Mouse (Mus musculus): ENCODE data around the gene Gm20425. TPM values are rescaled to one million over a fixed set of nuclear protein-coding genes. Genes with fewer than 3 reads are reported as not detected.
A peak's percentile ranks its signal among the peaks of the same experiment; 100 is the strongest.
"Not testable (repeated sequence)": the region's sequence is repeated elsewhere in the genome, so short reads cannot be mapped to it uniquely, and the experiment has no call there.

Gm20425 gene
- polyA plus RNA-seq, 1 experiment, result 0.79 TPM

DNA sequence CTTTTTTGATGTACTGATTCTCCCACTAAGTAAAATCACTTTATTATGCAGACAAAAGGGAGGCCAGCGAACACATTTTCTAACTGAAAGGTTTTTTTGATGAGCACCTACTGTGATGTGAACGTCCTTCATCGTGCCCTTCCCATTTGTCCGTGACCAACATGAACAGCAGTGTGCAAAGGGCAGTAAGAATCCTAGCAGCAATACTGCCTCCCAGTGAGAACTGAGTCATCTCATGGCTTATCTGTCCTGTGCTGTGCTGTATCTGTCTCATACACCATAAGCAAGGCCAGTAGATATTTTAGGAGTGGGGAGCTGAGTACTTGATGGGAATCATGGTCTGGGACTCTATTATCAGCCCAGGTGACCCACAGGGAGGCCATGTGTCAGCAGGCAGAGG is 41.7 kb downstream of the Gm20425 start:
- Histone ChIP-seq H3K4me1 (ENCODE audit: control insufficient read depth, insufficient read depth, insufficient read length, low read length) (peaks cover 2% of the 10 kb centered on the region; the same call in 1 of the 2 replicates), H3K4me3 (ENCODE audit: insufficient read depth, low read depth, low read length) (no peak overlapping the region), H3K27ac (replicated peaks; ENCODE audit: low read depth, low read length) (no peak overlapping the region)

DNA sequence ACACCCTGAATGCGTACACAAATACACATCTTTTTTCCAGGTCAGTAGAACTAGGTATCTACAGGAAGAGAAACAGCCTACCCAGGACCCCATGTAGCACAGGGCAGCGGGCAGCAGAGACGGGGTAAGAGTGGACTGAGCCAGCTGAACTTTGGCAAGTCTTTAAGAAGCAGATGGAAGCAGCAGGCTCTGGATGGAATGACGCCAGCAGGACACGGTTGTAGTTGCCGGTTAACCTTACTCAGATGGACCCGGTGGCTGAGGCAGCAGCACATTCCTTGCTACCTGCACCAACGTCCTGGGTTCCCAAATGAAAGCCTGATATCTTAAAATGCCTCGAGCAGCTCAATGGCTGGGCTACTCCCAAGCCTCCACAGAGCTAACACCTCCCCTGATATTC is 43.4 kb downstream of the Gm20425 start:
- Histone ChIP-seq H3K4me1 (ENCODE audit: control insufficient read depth, insufficient read depth, insufficient read length, low read length) (peaks cover 2% of the 10 kb centered on the region; the same call in 1 of the 2 replicates), H3K27ac (replicated peaks; ENCODE audit: low read depth, low read length) (no peak overlapping the region), H3K4me3 (ENCODE audit: insufficient read depth, low read depth, low read length) (no peak overlapping the region)

DNA sequence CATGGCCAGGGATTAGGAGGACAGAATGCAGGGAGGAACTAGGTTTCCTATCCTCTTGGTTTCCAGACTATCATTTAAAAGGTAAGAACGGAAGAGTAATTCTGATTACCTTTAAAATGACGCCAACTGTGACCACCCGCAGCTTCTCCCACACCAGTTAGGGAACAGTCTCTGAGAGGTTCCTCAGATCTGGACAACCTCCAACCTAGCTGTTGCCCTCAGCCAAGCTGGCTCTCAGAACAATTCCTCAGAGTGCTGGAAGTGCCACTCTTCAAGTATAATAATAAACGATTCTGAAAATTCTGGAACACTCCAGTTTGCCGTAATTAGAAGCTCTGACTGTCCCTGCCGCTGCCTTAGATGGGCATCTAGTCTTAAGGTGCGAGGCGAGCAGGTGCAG is 44.2 kb downstream of the Gm20425 start:
- H3K4me1 ChIP-seq (ENCODE audit: control insufficient read depth, insufficient read depth, insufficient read length, low read length), result peaks cover 2% of the 10 kb centered on the region; the same call in 1 of the 2 replicates
- no peak overlapping the region for H3K4me3 ChIP-seq (ENCODE audit: insufficient read depth, low read depth, low read length)
- no peak overlapping the region for H3K27ac ChIP-seq (replicated peaks; ENCODE audit: low read depth, low read length)

DNA sequence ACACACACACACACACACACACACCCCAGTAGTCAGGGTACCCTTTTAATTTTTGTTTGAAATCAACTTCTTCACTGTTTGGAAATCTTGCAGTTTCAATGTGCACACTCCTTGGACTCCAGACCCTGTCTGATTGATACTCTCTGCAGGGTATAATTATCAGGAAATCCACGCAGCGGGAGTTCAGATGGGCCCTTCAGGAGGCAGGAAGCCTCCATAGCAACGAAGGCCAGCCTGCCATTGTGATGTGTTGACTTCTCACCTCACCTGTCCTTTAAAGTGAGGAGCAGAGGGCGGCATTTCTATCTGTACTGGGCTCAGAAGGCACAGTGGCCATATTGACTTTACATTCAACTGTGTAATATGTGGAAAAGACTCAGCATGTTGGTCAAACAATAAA is 45.3 kb downstream of the Gm20425 start:
- H3K4me3 ChIP-seq (ENCODE audit: insufficient read depth, low read depth, low read length), result no peak overlapping the region
- peaks cover 2% of the 10 kb centered on the region; the same call in 1 of the 2 replicates for H3K4me1 ChIP-seq (ENCODE audit: control insufficient read depth, insufficient read depth, insufficient read length, low read length)
- H3K27ac ChIP-seq (replicated peaks; ENCODE audit: low read depth, low read length), result no peak overlapping the region

DNA sequence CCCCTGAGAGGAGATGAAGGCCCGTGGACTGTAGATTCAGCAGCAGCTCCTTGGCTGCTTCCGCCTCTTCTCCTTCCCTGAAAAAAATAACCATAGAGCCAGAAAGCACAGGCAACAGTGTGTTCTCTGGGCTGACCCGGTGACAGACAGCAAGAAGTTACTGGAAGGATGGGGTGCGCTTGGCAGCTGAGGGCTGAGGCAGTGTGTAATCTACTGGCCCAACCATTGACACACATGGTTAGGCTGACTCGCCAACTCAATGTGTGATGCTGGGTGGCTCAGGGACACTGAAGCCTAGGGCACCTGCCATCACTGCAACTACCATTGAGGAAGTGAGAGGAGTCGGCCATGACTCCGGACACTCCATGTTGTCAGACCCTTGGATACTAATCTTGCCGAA is 48.2 kb downstream of the Gm20425 start:
- Histone ChIP-seq H3K4me3 (ENCODE audit: insufficient read depth, low read depth, low read length) (no peak overlapping the region), H3K27ac (replicated peaks; ENCODE audit: low read depth, low read length) (no peak overlapping the region), H3K4me1 (ENCODE audit: control insufficient read depth, insufficient read depth, insufficient read length, low read length) (peaks cover 2% of the 10 kb centered on the region; the same call in 1 of the 2 replicates)

DNA sequence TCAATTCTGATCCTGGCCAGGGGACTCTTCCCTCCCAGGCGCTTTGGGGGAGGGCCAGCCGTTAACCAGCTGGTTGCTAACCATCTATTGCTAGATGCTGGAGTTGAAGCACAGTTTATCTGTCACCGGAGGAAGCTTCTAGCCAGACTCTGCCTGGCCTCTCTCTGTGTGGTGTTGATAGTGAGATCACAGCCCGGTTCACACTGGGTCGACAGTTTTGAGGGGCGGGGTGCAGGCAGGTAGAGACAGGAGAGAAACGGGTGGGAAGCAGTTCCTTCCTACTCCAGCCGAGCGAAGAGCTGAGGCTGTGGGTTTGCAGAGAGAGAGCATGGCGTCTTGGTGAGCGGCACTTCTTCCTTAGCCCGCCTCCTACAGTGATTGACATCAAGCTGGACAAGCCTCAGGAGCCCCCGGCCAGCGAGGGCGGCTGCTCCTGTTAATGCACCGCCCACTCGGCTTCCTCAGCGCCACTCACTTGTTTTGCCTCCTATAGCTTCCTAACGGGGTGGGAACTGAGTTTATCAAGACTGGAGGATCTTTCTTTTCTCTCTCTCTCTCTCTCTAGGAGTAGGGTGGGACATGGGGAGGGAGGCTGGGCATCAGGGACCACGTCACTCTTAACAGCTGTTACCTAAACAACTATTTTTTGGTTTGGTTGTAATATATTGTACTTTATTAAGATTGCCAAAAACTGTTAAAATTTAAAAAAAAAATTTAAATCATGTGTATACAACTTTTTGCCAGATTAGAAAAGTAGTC is 49.1 kb downstream of the Gm20425 start:
- Histone ChIP-seq H3K27ac (replicated peaks; ENCODE audit: low read depth, low read length) (no peak overlapping the region), H3K4me1 (ENCODE audit: control insufficient read depth, insufficient read depth, insufficient read length, low read length) (no peaks in the 10 kb centered on the region), H3K4me3 (ENCODE audit: insufficient read depth, low read depth, low read length) (peak overlapping the region; percentile 60)

DNA sequence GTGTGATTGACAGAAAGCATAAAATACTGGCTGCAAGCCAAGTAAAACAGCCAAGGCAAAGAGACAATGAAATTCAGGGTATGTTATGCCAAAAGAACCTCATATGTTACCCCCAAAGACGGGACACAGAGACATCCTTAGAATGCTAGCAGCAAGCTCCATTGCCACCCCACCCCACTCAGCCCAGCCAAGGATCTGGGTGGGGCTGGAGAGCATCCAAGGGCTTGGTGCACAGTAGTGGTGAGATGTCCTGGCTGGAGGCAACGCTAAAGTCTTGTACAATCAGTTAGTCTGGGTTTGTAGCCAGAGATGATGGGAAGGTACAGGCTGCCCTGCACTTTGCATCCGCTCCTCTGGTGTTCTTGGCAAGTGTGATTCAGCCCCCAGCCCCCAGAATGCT is 49.8 kb downstream of the Gm20425 start:
- no peak overlapping the region for H3K27ac ChIP-seq (replicated peaks; ENCODE audit: low read depth, low read length)
- H3K4me1 ChIP-seq (ENCODE audit: control insufficient read depth, insufficient read depth, insufficient read length, low read length), result no peaks in the 10 kb centered on the region
- no peak overlapping the region for H3K4me3 ChIP-seq (ENCODE audit: insufficient read depth, low read depth, low read length)

DNA sequence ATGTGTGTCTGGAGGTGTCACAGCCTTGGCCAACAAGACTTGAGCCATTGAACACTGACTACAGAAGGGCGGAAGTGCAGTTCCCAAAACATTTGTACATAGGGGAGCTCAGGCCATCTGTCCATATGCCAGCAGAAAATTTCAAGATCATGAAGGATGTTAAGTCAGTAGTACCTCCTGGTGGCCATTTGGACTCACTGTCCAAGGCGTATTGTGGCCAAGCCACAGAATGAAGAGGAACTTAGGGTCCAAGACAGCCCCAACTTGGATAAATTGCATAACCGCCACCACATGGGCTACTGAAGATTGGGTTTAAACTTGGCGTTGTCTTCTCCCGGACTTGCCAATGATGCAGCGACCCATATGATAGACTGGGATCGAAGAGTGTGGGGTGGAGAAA is 54.4 kb downstream of the Gm20425 start:
- Histone ChIP-seq H3K4me3 (ENCODE audit: insufficient read depth, low read depth, low read length) (no peak overlapping the region), H3K27ac (replicated peaks; ENCODE audit: low read depth, low read length) (no peak overlapping the region)

DNA sequence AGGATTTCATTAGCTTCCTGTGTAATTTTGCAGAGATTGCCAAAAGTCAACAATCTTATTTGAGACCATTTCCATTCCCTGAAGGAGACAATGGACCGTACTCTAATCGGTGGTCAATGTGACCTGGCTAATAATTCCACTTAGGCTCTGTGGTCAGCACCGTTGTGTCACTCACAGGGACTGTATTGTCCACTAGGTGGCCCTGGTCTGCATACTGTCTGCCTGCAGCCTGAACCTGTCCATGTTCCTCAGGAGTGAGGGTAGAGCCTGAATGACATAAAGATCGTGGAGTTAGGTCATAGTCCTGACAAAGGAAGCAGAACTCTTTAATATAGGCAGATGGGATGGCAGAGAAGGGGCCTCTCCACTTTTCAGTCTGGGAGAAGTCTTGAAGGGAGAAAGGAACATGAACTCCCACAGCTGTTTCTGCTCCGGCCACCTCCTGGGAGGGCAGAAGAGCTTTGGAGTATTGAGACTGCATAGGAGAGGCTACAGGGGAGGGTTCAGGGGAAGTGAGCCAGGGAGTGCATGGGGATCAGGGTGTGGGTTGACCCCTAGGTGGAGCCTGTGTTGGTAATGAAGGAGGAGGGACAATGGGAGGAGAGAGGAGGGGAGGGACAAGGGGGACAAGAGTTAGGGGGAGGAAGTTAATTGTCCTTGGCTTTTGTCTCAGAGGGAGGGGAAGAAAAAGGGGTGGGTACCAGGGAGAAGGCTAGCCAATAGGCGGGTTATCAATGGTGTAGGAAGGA is 55.2 kb downstream of the Gm20425 start:
- Histone ChIP-seq H3K27ac (replicated peaks; ENCODE audit: low read depth, low read length) (no peak overlapping the region), H3K4me3 (ENCODE audit: insufficient read depth, low read depth, low read length) (no peak overlapping the region), H3K4me1 (ENCODE audit: control insufficient read depth, insufficient read depth, insufficient read length, low read length) (no peaks in the 10 kb centered on the region)

More for the DNA sequence above, 54.4 kb downstream of the Gm20425 start:
- no peaks in the 10 kb centered on the region for H3K4me1 ChIP-seq (ENCODE audit: control insufficient read depth, insufficient read depth, insufficient read length, low read length)

DNA sequence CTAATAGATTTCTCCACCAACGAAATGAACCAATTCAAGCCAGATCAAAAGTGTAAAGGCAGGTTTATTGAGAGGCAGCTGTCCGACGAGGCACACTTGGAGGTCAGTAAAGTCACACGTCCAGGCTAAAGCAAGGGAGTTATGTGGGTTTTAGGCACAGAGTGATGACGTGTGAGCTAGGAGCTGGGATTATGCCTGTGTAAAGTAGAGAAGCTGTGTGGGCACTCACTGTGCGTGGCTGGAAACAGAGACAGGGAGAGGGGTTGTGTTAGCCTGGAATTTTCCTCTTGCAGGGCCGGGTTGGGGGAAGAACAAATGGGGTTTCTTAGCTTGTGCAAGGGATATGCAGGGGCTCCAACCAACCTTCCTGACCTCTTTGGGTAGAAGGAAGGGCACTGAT is 61.3 kb downstream of the Gm20425 start:
- Histone ChIP-seq H3K27ac (replicated peaks; ENCODE audit: low read depth, low read length) (no peak overlapping the region), H3K4me1 (ENCODE audit: control insufficient read depth, insufficient read depth, insufficient read length, low read length) (no peaks in the 10 kb centered on the region), H3K4me3 (ENCODE audit: insufficient read depth, low read depth, low read length) (no peak overlapping the region)

- no peaks in the 10 kb centered on the region for H3K4me1 ChIP-seq (ENCODE audit: control insufficient read depth, insufficient read depth, insufficient read length, low read length)
- H3K27ac ChIP-seq (replicated peaks; ENCODE audit: low read depth, low read length), result no peak overlapping the region
Measured at GRCm38 (mm10) chr9:103168046-103168445, 62.1 kb downstream of the Gm20425 start.

GRCm38 (mm10) chr9:103163806-103164205 is 66.3 kb downstream of the Gm20425 start:
- H3K4me1 ChIP-seq (ENCODE audit: control insufficient read depth, insufficient read depth, insufficient read length, low read length), result no peaks in the 10 kb centered on the region
- no peak overlapping the region for H3K27ac ChIP-seq (replicated peaks; ENCODE audit: low read depth, low read length)
- H3K4me3 ChIP-seq (ENCODE audit: insufficient read depth, low read depth, low read length), result no peak overlapping the region

More at GRCm38 (mm10) chr9:103168046-103168445, 62.1 kb downstream of the Gm20425 start:
- H3K4me3 ChIP-seq (ENCODE audit: insufficient read depth, low read depth, low read length), result no peak overlapping the region

GRCm38 (mm10) chr9:103155158-103155557 is 74.9 kb downstream of the Gm20425 start:
- H3K27ac ChIP-seq (replicated peaks; ENCODE audit: low read depth, low read length); H3K4me1 ChIP-seq (ENCODE audit: control insufficient read depth, insufficient read depth, insufficient read length, low read length); H3K4me3 ChIP-seq (ENCODE audit: insufficient read depth, low read depth, low read length): not testable (repeated sequence)

- Histone ChIP-seq H3K27ac (replicated peaks; ENCODE audit: low read depth, low read length) (no peak overlapping the region), H3K4me3 (ENCODE audit: insufficient read depth, low read depth, low read length) (no peak overlapping the region)
Measured at GRCm38 (mm10) chr9:103154568-103154967, 75.5 kb downstream of the Gm20425 start.

GRCm38 (mm10) chr9:103153286-103153685 is 76.8 kb downstream of the Gm20425 start:
- no peaks in the 10 kb centered on the region for H3K4me1 ChIP-seq (ENCODE audit: control insufficient read depth, insufficient read depth, insufficient read length, low read length)
- H3K4me3 ChIP-seq (ENCODE audit: insufficient read depth, low read depth, low read length), result no peak overlapping the region
- no peak overlapping the region for H3K27ac ChIP-seq (replicated peaks; ENCODE audit: low read depth, low read length)

More at GRCm38 (mm10) chr9:103154568-103154967, 75.5 kb downstream of the Gm20425 start:
- H3K4me1 ChIP-seq (ENCODE audit: control insufficient read depth, insufficient read depth, insufficient read length, low read length), result no peaks in the 10 kb centered on the region
